Comparison of ENCODE assay signal across 8 mouse cellular contexts in genomic region chr10:13564364-13565079, GRCm38 (mm10). TPM values are rescaled to one million over a fixed set of nuclear protein-coding genes. Genes with fewer than 3 reads are reported as not detected.
A peak's percentile ranks its signal among the peaks of the same experiment; 100 is the strongest.
DNase-seq lines count a peak whose midpoint lies in the region; ATAC-seq and TF ChIP-seq lines count a peak whose summit lies in the region.

No protein-coding gene starts in this region.

- H3K36me3 ChIP-seq in embryonic facial prominence, embryonic 15.5 days = peaks cover 31% of the 10 kb centered on the region
- peaks cover 11% of the 10 kb centered on the region for H3K36me3 ChIP-seq in heart, embryonic 15.5 days
- peaks cover 34% of the 10 kb centered on the region for H3K36me3 ChIP-seq in liver, embryonic 15.5 days (replicated peaks)
- 0 out of 2 replicates have a peak, but pooled peaks cover 7% of the 10 kb centered on the region for H3K36me3 ChIP-seq in neural tube, embryonic 13.5 days
- H3K36me3 ChIP-seq in testis, adult 2 months (ENCODE audit: control insufficient read depth, insufficient read depth, low read length) = no peaks in the 10 kb centered on the region

- peaks cover 7% of the 10 kb centered on the region; the same call in 1 of the 2 replicates for H3K27me3 ChIP-seq in embryonic facial prominence, embryonic 15.5 days
- H3K27me3 ChIP-seq in heart, embryonic 15.5 days = no peaks in the 10 kb centered on the region
- no peaks in the 10 kb centered on the region for H3K27me3 ChIP-seq in liver, embryonic 15.5 days
- peaks cover 24% of the 10 kb centered on the region for H3K27me3 ChIP-seq in neural tube, embryonic 13.5 days
- no peaks in the 10 kb centered on the region for H3K27me3 ChIP-seq in testis, adult 2 months (ENCODE audit: control insufficient read depth, insufficient read depth, low read length)

- H3K9me3 ChIP-seq in embryonic facial prominence, embryonic 15.5 days (replicated peaks) = no peaks in the 10 kb centered on the region
- no peaks in the 10 kb centered on the region for H3K9me3 ChIP-seq in heart, embryonic 15.5 days (replicated peaks)
- no peaks in the 10 kb centered on the region for H3K9me3 ChIP-seq in liver, embryonic 15.5 days (replicated peaks)
- H3K9me3 ChIP-seq in neural tube, embryonic 13.5 days = no peaks in the 10 kb centered on the region

- no peak overlapping the region for H3K27ac ChIP-seq in bone marrow, adult 2 months (ENCODE audit: control insufficient read depth, insufficient read depth, low read depth, low read length, poor library complexity)
- no peak overlapping the region for H3K27ac ChIP-seq in embryonic facial prominence, embryonic 15.5 days (replicated peaks)
- no peak overlapping the region for H3K27ac ChIP-seq in heart, embryonic 15.5 days
- H3K27ac ChIP-seq in liver, embryonic 15.5 days (replicated peaks) = no peak overlapping the region
- H3K27ac ChIP-seq in neural tube, embryonic 13.5 days (replicated peaks) = no peak overlapping the region
- H3K27ac ChIP-seq in testis, adult 2 months (ENCODE audit: control insufficient read depth, insufficient read depth, low read depth, low read length) = no peak overlapping the region

- peak; percentile 67; the same call in 1 of the 2 replicates for ATAC-seq in embryonic facial prominence, embryonic 15.5 days (ENCODE audit: insufficient number of reproducible peaks, low FRiP score, low TSS enrichment, low read depth)
- ATAC-seq in heart, embryonic 15.5 days (replicated peaks; ENCODE audit: insufficient number of reproducible peaks, insufficient read depth, low FRiP score, low read depth) = no peak
- ATAC-seq in liver, embryonic 15.5 days (ENCODE audit: insufficient read depth) = no peak
- peak; percentile 86 for ATAC-seq in neural tube, embryonic 13.5 days (ENCODE audit: low read depth)

- 30% methylated on average over 24 of the region's 24 CpGs for WGBS in bone marrow, adult 2 months
- 24% methylated on average over 24 of the region's 24 CpGs for WGBS in embryonic facial prominence, embryonic 15.5 days
- 25% methylated on average over 24 of the region's 24 CpGs for WGBS in heart, embryonic 15.5 days
- 25% methylated on average over 24 of the region's 24 CpGs for WGBS in liver, embryonic 15.5 days (ENCODE audit: insufficient replicate concordance)
- 26% methylated on average over 24 of the region's 24 CpGs for WGBS in neural tube, embryonic 13.5 days

- no peak overlapping the region for H3K4me3 ChIP-seq in bone marrow, adult 2 months (replicated peaks; ENCODE audit: control insufficient read depth, low read depth, low read length)
- peak overlapping the region; percentile 32 for H3K4me3 ChIP-seq in embryonic facial prominence, embryonic 15.5 days (replicated peaks)
- H3K4me3 ChIP-seq in heart, embryonic 15.5 days = peak overlapping the region; percentile 39
- H3K4me3 ChIP-seq in liver, embryonic 15.5 days (replicated peaks) = no peak overlapping the region
- H3K4me3 ChIP-seq in neural tube, embryonic 13.5 days = peak overlapping the region; percentile 28
- H3K4me3 ChIP-seq in testis, adult 2 months (ENCODE audit: control insufficient read depth, low read depth, low read length) = no peak overlapping the region

- peak; percentile 20 for DNase-seq in 416B (ENCODE audit: low read depth)
- peak; percentile 84 for DNase-seq in kidney, postnatal 10 days

- H3K4me2 ChIP-seq in embryonic facial prominence, embryonic 15.5 days (replicated peaks) = peak overlapping the region; percentile 51
- H3K4me2 ChIP-seq in heart, embryonic 15.5 days = peak overlapping the region; percentile 61
- peak overlapping the region; percentile 9; the same call in 1 of the 2 replicates for H3K4me2 ChIP-seq in liver, embryonic 15.5 days
- H3K4me2 ChIP-seq in neural tube, embryonic 13.5 days = peak overlapping the region; percentile 58

- no peak for TF ChIP-seq POLR2A in bone marrow, adult 2 months (IDR thresholded peaks at IDR 0.05; ENCODE audit: borderline replicate concordance, control insufficient read depth, low read depth, low read length)
- TF ChIP-seq POLR2A in testis, adult 2 months (IDR thresholded peaks at IDR 0.05; ENCODE audit: control insufficient read depth, low read depth, low read length) = no peak

- peaks cover 3% of the 10 kb centered on the region; the same call in 1 of the 2 replicates for H3K4me1 ChIP-seq in bone marrow, adult 2 months (ENCODE audit: control insufficient read depth, insufficient read depth, low read length)
- peaks cover 9% of the 10 kb centered on the region for H3K4me1 ChIP-seq in embryonic facial prominence, embryonic 15.5 days
- H3K4me1 ChIP-seq in heart, embryonic 15.5 days (replicated peaks) = peaks cover 4% of the 10 kb centered on the region; the same call in 1 of the 2 replicates
- no peaks in the 10 kb centered on the region for H3K4me1 ChIP-seq in liver, embryonic 15.5 days (replicated peaks)
- peaks cover 11% of the 10 kb centered on the region for H3K4me1 ChIP-seq in neural tube, embryonic 13.5 days (replicated peaks)
- H3K4me1 ChIP-seq in testis, adult 2 months (ENCODE audit: control insufficient read depth, insufficient read depth, low read length) = peaks cover 17% of the 10 kb centered on the region

- no peak overlapping the region for H3K9ac ChIP-seq in embryonic facial prominence, embryonic 15.5 days
- H3K9ac ChIP-seq in heart, embryonic 15.5 days = no peak overlapping the region
- no peak overlapping the region for H3K9ac ChIP-seq in liver, embryonic 15.5 days
- H3K9ac ChIP-seq in neural tube, embryonic 13.5 days = no peak overlapping the region

- peak; percentile 83 for TF ChIP-seq CTCF in bone marrow, adult 2 months (IDR thresholded peaks at IDR 0.05; ENCODE audit: control insufficient read depth, insufficient read depth, low read length)
- TF ChIP-seq CTCF in testis, adult 2 months (IDR thresholded peaks at IDR 0.05; ENCODE audit: control insufficient read depth, insufficient read depth, insufficient replicate concordance, low read depth, low read length) = peak; percentile 88

RNA-seq across cellular contexts. Expression of gene Pex3, which starts 11.6 kb away (rescaled TPM):
- polyA plus RNA-seq in bone marrow, adult 2 months (2011; ENCODE audit: insufficient read depth, insufficient read length, low replicate concordance, missing spikeins) = 6.0 and 6.8 TPM in 2 replicates
- polyA plus RNA-seq in embryonic facial prominence, embryonic 15.5 days (2015; fragmentation: Nextera tagmentation; extraction: Ambion mirVana) = 27.2 and 32.8 TPM in 2 replicates
- 17.4 and 19.4 TPM in 2 replicates for polyA plus RNA-seq in heart, embryonic 15.5 days (2015; fragmentation: Nextera tagmentation; extraction: Ambion mirVana)
- 8.4 and 8.9 TPM in 2 replicates for polyA plus RNA-seq in liver, embryonic 15.5 days (2015; fragmentation: Nextera tagmentation; extraction: Ambion mirVana)
- 26.4 and 26.5 TPM in 2 replicates for polyA plus RNA-seq in neural tube, embryonic 13.5 days (2015; fragmentation: Nextera tagmentation; extraction: Ambion mirVana)
- 69.8 and 81.8 TPM in 2 replicates for polyA plus RNA-seq in testis, adult 2 months (2012; rRNA removed)

RNA-seq across cellular contexts. Expression of gene Adat2, which starts 11.8 kb away (rescaled TPM):
- 2.8 and 4.9 TPM in 2 replicates for polyA plus RNA-seq in bone marrow, adult 2 months (2011; ENCODE audit: insufficient read depth, insufficient read length, low replicate concordance, missing spikeins)
- 4.0 and 4.3 TPM in 2 replicates for polyA plus RNA-seq in embryonic facial prominence, embryonic 15.5 days (2015; fragmentation: Nextera tagmentation; extraction: Ambion mirVana)
- 2.2 and 2.4 TPM in 2 replicates for polyA plus RNA-seq in heart, embryonic 15.5 days (2015; fragmentation: Nextera tagmentation; extraction: Ambion mirVana)
- 1.9 and 2.0 TPM in 2 replicates for polyA plus RNA-seq in liver, embryonic 15.5 days (2015; fragmentation: Nextera tagmentation; extraction: Ambion mirVana)
- polyA plus RNA-seq in neural tube, embryonic 13.5 days (2015; fragmentation: Nextera tagmentation; extraction: Ambion mirVana) = 2.1 and 2.9 TPM in 2 replicates
- polyA plus RNA-seq in testis, adult 2 months (2012; rRNA removed) = 20.5 and 21.4 TPM in 2 replicates

Comparison
In these comparisons a context has a peak if more than half of its experiments do, and no peak if none do; other contexts are left out.
1. H3K4me3 ChIP-seq: peak in embryonic facial prominence, embryonic 15.5 days (single experiment), heart, embryonic 15.5 days (single experiment) and neural tube, embryonic 13.5 days (single experiment); none in bone marrow, adult 2 months (single experiment), liver, embryonic 15.5 days (single experiment) and testis, adult 2 months (single experiment).
2. ATAC-seq: peak in embryonic facial prominence, embryonic 15.5 days (single experiment) and neural tube, embryonic 13.5 days (single experiment); none in heart, embryonic 15.5 days (single experiment) and liver, embryonic 15.5 days (single experiment).
3. H3K4me2 ChIP-seq: peak in every context shown above with its lines; median percentile 61 in heart, embryonic 15.5 days; 58 in neural tube, embryonic 13.5 days; 51 in embryonic facial prominence, embryonic 15.5 days; 9 in liver, embryonic 15.5 days.